Mouse (Mus musculus): ENCODE results near the gene Ttc28.

Gene Ttc28

GRCm38 (mm10) chr5:111274948-111275347, 395.3 kb downstream of the Ttc28 start:
- DNase-seq (ENCODE audit: low read depth, low spot score): no peak

DNA sequence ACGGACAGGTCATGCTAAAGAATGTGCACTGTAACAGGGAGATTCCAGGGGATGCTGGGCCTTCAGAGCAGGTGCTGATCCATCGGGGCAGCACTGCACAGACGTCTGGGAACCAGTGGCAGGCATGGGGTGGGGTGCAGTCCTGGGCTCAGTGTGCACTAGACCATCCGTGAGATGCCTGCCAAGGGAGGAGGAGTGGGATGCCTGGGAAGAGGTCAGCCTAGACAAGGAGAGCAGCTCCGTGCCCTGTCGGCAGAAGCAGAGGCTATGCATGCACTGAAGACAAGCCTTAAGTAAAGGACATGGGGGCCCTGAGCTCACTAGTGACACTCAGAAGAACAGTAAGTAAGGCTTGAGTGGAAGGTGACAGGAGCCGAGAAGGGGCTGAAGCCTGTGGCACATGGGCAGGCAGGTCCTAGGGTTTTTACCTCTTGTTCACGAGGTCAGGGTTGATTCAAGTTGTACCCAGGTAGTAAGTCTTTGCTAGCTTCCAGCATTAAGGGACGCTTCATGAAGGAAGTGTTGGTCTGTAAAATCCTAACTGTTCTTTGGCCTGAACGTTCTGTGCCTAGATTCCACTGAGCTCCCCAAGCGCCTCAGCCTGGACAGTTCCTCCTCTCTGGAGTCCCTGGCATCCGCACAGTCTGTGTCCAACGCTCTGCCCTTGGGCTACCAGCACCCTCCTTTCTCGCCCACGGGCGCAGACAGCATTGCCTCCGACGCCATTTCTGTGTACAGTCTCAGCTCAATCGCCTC, 405.0 kb downstream of the Ttc28 start:
- no peak for DNase-seq (ENCODE audit: low read depth, low spot score)

GRCm38 (mm10) chr5:111287571-111287970, 408.0 kb downstream of the Ttc28 start:
- DNase-seq (ENCODE audit: low read depth, low spot score): no peak

- DNase-seq (ENCODE audit: low read depth, low spot score): no peak
These were observed 408.9 kb downstream of the Ttc28 start for GRCm38 (mm10) chr5:111288486-111288885.

- no peak for DNase-seq (ENCODE audit: low read depth, low spot score)
These were observed 410.5 kb downstream of the Ttc28 start for GRCm38 (mm10) chr5:111290071-111290470.

GRCm38 (mm10) chr5:111291639-111292038, 412.0 kb downstream of the Ttc28 start:
- DNase-seq (ENCODE audit: low read depth, low spot score): no peak

GRCm38 (mm10) chr5:111297801-111298200, 418.2 kb downstream of the Ttc28 start:
- no peak for DNase-seq (ENCODE audit: low read depth, low spot score)

DNA sequence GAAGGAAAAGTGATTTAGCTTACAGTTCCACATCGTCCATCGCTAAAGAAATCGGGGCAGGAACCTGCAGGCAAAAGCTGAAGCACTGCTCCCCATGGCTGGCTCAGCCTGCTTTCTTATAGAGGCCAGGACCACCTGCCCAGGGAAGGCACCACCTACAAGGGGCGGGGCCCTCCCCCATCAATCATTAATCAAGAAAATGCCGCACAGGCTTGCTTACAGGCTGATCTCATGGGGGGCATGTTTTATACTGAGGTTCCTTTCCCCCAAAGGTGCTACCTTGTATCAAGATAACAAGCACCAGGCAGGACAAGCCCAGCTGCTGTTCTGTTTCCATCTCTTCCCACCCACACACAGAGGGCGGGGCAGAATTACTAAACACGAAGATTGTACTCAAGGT, 419.1 kb downstream of the Ttc28 start:
- no peak for DNase-seq (ENCODE audit: low read depth, low spot score)

- no peak for DNase-seq (ENCODE audit: low read depth, low spot score)
These were observed 421.2 kb downstream of the Ttc28 start for GRCm38 (mm10) chr5:111300776-111301175.

DNA sequence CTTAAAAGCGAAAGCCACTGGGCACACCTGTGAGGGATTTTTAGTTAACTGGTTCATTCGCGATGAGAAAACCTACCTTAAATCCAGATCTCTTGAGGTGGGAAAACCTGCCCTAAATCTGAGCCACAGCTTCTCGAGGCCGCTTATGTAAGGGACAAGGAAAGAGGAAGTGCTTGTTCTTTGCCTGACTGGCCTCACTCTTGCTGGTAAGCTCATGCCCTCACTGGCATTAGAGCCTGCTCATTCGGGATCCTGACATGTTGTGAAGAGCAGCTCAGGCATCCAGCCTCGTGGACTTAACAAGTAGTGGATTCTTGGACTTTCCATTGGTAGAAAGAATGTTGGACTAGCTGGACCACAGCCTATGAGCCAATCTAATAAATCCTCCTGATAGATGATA, 422.1 kb downstream of the Ttc28 start:
- DNase-seq (ENCODE audit: low read depth, low spot score): no peak

DNA sequence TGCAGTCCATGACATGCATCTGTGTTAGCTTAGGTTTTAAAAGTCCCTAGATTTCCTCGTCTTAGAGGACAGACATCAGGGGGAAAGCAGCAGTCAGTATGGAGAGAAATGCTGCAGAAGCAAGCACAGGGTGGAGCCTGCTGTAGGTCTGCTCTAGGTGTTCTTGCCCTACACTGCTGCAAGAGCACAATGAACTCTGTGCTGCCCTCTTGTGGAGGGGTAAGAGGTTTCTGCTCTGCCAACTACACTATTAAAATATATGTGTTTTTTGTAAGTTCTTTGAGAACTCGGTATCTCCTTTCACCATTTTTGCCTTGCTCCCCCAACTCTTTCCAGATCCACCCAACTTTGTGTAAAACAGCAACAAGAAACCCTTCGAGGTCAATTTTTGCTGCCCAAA, 425.1 kb downstream of the Ttc28 start:
- no peak for DNase-seq (ENCODE audit: low read depth, low spot score)

DNA sequence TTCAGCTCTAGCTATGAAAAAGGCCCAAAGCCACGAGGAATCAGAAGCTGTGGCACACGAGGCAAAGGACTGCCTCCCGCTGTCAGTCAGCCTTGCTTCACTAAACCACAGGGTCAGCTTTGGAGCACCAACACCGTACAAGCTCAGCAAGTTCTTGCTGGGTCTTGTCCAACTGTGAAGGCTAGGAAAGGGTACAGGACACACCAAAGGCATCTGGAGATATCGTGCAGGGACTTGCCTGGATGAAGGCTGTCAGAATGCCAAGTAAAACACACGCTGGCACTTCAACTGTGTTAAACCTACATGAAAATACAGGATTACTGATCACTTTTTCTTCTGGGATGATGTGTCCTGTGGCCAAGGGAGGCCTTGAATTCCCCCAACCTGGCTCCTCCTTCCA, 430.6 kb downstream of the Ttc28 start:
- DNase-seq (ENCODE audit: low read depth, low spot score): no peak

DNA sequence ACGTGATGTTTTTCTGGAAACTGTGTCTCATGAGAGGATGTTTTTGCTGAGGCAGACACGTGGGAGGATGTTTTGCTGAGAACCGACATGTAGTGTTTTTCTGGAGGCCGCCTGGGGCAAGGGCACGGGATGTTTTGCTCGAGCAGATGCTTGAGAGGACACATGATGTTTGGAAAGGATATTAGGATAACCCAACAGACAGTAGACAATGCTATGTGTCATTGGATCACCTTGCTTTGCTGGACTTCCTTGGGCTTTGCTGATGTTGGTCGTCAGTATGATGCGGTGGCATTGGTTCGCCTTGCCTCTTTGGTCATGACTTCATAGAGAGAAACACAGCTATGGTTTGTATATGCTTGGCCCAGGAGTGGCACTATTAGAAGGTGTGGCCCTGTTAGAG, 434.2 kb downstream of the Ttc28 start:
- DNase-seq (ENCODE audit: low read depth, low spot score): no peak

GRCm38 (mm10) chr5:111315061-111315460, 435.5 kb downstream of the Ttc28 start:
- DNase-seq (ENCODE audit: low read depth, low spot score): no peak

DNA sequence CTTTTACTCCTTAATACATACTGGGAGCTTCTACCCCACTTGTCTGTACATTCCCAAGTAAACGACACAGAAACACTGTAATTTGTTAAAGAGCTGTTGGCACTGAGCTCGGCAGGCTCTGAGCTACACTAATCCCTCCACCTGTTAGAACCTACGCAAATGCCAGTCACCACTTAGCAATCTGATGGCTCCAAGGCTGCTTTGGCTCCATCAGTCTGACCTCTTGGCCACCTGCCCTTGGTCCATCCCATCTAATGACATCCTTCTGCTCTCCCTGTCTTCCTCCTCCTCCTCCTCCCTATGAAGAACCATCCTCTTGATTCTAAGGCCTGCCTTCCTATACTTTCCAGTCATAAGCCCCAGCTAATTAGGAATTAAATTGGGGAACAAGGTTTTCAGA, 437.9 kb downstream of the Ttc28 start:
- no peak for DNase-seq (ENCODE audit: low read depth, low spot score)

- DNase-seq (ENCODE audit: low read depth, low spot score): no peak
These were observed 439.3 kb downstream of the Ttc28 start for GRCm38 (mm10) chr5:111318946-111319345.

DNA sequence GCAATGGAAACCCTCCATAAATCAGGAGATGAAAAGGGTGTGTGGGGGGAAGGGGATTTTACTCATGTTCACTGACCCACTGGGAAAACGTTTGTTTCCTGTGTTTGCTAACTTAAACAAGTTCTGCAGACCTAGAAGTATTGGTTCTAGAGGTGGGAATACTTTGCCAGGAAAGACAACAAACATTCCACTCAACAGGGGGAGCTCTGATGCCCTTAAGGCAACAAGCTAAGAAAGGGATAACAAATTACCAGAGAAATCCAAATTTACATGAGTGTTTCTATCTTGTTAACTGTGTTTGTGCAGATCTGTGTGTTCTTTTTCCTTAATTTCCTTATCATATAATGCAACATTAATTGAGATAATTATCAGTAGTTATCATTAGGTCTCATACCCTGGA, 446.2 kb downstream of the Ttc28 start:
- no peak for DNase-seq (ENCODE audit: low read depth, low spot score)

GRCm38 (mm10) chr5:111327420-111327819, 447.8 kb downstream of the Ttc28 start:
- DNase-seq (ENCODE audit: low read depth, low spot score): no peak

DNA sequence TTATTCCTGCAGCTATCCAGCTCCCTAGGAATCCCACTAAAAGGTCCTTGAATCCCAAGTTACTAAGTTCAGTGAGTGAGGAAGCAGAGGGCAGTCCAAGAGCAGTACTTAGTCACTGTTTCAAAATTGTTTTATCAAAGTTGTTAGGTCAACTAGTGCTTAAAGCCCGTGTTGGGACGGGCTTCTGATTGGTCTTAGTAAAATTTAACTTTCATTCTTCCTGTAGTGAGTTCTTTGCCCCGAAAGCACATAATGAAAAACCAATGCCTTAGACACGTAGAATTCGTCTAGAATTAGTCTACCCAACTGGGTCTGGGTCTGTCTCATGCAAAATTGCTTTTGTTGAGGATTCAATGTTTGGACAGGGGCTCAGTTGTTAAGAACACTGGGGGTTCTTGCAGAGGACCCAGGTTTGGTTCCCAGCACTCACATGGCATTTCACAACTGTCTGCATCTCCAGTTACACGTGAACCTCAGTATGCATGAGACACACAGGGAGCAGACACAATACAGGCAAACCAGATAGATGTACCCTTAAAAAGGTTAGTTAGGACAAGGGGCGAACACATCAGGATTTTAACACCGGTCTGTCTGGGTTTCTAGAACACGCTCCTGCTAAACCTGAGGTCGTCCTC, 450.3 kb downstream of the Ttc28 start:
- no peak for DNase-seq (ENCODE audit: low read depth, low spot score)

DNA sequence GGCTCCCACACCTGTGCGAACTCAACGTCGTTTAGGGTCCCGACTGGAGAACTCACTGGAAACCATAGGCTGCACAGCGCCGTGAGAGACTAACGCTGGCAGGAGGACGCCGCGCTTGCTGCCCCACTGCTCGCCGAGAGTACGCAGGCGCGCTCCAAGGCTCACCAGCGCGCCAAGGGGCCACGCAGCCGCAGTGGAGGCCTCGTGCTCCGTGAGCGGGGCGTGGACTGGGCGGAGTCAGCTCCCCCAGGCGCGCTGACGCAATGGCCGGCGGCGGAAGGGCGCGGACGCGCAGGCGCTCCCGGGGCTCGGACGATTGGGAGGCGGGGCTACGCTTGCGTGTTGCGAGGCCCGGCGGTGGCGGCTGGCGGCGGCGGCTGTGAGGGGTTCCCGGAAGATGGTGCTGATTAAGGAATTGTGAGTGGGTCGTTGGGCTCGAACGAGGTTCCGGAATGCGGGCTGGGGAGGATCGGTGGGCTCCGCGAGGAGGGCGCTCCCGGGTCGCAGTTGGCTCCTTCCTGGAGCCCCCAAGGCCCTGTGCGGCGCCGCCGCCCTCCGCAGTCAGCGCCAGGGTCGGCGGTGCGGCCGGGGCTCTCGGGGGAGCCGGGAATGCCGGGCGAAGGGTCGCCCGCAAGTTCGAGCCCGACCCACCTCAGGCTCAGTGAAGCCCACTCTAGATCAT, 451.0 kb downstream of the Ttc28 start, which contains the start of gene Pitpnb:
Gene Pitpnb, plus strand, starts transcription at position 347 of the 682 bp plus-strand sequence.
- peak; percentile 97 for DNase-seq (ENCODE audit: low read depth, low spot score)

GRCm38 (mm10) chr5:111331099-111331435, 451.5 kb downstream of the Ttc28 start:
- DNase-seq (ENCODE audit: low read depth, low spot score): no peak

DNA sequence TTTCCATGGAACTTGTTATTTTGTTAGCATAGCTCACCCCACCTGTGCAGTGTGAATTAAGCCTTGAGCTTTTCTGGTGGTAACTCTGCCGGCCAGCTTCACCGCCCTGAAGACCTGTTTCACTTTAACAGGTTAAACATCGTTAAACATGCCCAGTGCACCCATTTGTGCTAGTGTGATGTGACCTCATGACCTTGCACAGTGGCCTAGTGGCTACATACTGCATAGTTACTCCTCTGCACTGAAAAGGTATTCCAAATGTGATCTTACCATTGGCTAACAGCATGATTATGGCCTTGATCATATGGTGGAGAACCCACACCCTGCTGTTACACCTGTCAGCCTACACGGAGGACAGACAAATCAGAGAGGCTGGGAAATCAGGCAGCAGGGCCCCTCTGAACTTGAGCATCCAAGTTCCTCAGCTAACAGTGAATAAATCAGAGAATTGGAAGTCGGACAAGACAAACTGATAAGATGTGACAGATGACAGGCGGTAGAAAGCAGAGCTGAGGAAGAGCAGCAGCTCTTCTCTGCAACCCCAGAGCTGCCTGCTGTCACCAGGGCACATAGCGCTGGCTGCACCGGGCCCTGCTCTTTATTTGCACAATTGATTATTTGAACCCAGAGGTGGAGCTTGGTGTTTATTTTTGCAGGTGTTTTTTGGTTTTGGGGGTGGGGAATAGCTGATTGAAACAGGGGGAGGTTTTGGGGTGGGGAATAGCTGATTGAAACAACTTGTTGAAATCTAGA, 456.5 kb downstream of the Ttc28 start:
- no peak for DNase-seq (ENCODE audit: low read depth, low spot score)

Measured in forelimb bud, embryonic 11.5 days (tissue).